Mouse (Mus musculus) C2C12 (cell line): ENCODE results near the gene Gch1.

Source experiments
- CEBPB ChIP-seq: IDR thresholded peaks from one replicate; pipeline ENCODE4 v1.6.1; 2011; ENCODE audit warnings: low read depth, mild to moderate bottlenecking, control low read depth, moderate library complexity
- CTCF ChIP-seq: IDR thresholded peaks from one replicate; pipeline ENCODE4 v1.5.1; 2011; ENCODE audit not compliant: control insufficient read depth, insufficient read depth, insufficient read length
- FOSL1 ChIP-seq: IDR thresholded peaks from one replicate; pipeline ENCODE4 v1.8.0; 2011; ENCODE audit warnings: mild to moderate bottlenecking, low read length; ENCODE audit not compliant: poor library complexity, insufficient read depth, severe bottlenecking
- MAX ChIP-seq: IDR thresholded peaks from one replicate; pipeline ENCODE4 v1.6.1; 2011; ENCODE audit warnings: mild to moderate bottlenecking, control low read depth
- MYOD1 ChIP-seq: IDR thresholded peaks from one replicate; pipeline ENCODE4 v1.6.1; 2011; ENCODE audit warnings: low read depth; ENCODE audit not compliant: control insufficient read depth, insufficient read length
- MYOG ChIP-seq: IDR thresholded peaks from one replicate; pipeline ENCODE4 v1.6.1; 2011; ENCODE audit not compliant: control insufficient read depth, insufficient read length; ENCODE audit errors: extremely low read depth
- USF1 ChIP-seq: IDR thresholded peaks from one replicate; pipeline ENCODE4 v1.6.1; 2011; ENCODE audit warnings: low read depth, mild to moderate bottlenecking, control low read depth, moderate library complexity

GRCm38 (mm10) chr14:47205270-47205972, 16.2 kb upstream of the Gch1 start:
- TF ChIP-seq CTCF (no peak), MYOD1 (no peak), USF1 (no peak), CEBPB (no peak), MYOG (no peak), MAX (no peak), FOSL1 (no peak)
